Mouse (Mus musculus): ENCODE data around the gene Otulin.

The Otulin gene

DNA sequence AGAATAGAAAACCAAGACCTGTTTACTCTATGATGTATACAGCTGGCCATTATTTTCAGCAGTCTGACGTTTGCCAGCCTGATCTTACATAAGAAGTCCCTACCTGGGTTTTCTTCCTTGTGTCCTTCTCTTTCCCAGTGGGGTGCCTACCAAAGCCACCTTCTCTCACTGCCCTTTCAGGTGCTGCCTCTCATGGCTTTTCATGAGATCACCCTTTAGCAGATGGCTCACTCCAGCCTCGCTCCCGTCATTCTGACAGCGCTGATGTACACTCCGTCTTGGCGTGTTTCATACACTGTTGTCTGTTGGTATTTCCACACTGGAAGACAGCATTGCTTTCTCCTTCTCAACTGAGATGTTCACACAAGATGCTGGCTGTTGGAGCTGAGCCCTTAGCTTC is 46.9 kb downstream of the Otulin start:
- no peak for TF ChIP-seq GATA4 (IDR thresholded peaks at IDR 0.05; ENCODE audit: insufficient replicate concordance, low read length)

DNA sequence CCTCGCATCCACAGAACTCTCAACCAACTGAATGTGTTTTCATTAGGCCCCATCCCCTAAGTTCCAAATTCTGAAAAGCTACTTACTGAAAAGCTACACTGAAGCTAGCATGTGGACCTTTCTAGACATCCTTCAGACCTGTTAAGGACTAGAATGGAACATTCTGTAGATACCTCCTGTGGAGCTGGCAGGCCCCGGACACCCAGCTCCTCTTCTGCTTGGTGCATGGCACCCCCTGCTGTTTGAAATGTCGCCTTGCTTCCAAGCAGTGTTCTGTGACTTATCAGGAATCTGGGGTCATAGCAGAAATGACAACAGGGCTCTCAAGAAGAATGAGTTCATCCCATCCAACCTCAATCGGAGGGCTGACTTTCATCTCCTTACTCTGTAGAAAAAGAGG is 47.5 kb downstream of the Otulin start:
- TF ChIP-seq GATA4 (IDR thresholded peaks at IDR 0.05; ENCODE audit: insufficient replicate concordance, low read length) = no peak

DNA sequence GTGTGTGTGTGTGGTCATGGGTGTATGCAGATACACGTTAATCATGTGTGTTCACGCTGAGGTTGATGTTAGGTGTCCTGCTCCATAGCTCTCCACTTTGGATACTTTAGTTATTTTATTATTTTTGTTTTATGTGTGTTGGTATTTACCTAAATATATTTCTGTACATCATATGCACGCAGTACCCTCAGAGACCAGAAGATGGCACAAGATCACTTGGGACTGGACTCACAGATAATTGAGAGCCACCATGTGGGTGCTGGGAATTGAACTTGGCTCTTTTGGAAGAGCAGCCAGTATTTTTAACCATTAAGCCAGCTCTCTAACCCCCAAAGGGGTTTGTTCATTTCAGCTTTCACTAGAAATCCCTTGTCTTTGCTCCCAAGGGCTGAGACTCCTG is 48.1 kb downstream of the Otulin start:
- TF ChIP-seq GATA4 (IDR thresholded peaks at IDR 0.05; ENCODE audit: insufficient replicate concordance, low read length) = no peak

DNA sequence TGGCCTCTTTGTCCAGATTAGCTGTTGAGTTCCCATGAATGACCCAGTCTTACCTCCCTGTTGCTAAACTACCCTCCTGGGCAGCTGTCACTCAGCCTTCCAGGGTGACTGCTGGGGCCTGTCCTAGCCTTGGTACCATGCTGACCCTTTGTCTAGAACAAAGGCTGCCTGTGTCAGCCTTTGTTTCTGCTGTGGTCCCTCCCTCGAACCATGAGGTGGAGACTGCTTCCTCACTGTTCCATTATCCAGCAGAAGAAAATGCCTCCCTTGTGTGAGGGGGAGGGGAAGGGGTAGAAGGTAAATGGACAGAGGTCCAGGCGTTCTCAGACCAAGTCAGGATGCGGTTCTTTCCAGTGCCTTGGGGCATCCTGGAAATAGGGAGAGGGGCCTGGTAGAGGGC is 48.9 kb downstream of the Otulin start:
- no peak for TF ChIP-seq GATA4 (IDR thresholded peaks at IDR 0.05; ENCODE audit: insufficient replicate concordance, low read length)

DNA sequence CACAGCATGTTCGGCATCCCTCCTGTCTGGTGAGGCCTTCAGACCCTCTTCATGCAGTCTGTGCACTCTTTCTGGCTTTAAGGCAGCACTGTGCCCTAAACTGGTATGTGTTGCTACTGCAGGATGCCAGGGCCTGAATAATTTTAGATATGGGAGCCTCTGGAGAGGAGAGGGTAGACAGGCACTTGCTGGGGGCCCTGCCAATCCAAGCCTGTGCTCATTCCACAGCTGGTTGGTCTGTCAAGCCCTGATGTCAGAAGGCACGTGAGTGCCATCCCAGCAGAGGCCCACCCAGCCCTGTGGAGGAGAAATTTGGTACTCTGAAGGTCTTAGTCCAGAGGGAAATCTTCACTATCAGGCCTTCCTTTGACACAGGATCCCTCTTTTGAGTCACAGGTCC is 49.7 kb downstream of the Otulin start:
- no peak for TF ChIP-seq GATA4 (IDR thresholded peaks at IDR 0.05; ENCODE audit: insufficient replicate concordance, low read length)

DNA sequence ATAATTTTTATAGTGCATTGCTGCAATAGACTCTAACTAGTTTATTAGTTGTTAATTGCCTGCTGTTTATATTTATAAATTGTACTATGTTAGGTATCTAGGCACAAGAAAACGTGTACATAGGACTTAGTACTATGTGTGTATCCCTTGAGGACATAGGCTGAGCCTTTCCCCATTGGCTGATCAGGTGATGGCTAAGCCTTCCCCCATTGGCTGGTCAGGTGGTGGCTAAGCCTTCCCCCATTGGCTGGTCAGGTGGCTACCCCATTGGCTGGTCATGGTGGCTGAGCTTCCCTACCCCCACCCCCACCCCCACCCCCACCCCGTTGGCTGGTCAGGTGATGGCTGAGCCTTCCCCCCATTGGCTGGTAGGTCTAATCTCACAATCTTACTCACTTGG is 50.6 kb downstream of the Otulin start:
- no peak for TF ChIP-seq GATA4 (IDR thresholded peaks at IDR 0.05; ENCODE audit: insufficient replicate concordance, low read length)

DNA sequence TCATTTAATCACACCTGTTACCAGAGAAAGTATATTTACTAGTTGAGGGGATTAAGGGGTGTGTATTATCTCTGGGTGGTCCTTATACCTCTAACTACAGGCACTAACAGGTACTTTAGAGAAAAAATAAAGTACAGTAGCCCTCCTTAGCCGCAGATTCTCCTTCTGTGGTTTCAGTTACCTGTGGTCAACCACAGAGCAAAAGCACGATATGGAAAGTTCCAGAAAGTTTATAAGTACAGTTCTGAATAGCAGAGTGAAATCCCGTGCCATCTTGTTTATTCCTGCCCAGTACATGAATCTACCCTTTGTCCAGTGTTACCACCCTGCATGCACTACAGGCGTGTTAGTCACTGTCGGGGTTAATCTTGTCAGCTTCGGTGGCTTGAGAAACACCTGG is 51.6 kb downstream of the Otulin start:
- no peak for TF ChIP-seq GATA4 (IDR thresholded peaks at IDR 0.05; ENCODE audit: insufficient replicate concordance, low read length)

DNA sequence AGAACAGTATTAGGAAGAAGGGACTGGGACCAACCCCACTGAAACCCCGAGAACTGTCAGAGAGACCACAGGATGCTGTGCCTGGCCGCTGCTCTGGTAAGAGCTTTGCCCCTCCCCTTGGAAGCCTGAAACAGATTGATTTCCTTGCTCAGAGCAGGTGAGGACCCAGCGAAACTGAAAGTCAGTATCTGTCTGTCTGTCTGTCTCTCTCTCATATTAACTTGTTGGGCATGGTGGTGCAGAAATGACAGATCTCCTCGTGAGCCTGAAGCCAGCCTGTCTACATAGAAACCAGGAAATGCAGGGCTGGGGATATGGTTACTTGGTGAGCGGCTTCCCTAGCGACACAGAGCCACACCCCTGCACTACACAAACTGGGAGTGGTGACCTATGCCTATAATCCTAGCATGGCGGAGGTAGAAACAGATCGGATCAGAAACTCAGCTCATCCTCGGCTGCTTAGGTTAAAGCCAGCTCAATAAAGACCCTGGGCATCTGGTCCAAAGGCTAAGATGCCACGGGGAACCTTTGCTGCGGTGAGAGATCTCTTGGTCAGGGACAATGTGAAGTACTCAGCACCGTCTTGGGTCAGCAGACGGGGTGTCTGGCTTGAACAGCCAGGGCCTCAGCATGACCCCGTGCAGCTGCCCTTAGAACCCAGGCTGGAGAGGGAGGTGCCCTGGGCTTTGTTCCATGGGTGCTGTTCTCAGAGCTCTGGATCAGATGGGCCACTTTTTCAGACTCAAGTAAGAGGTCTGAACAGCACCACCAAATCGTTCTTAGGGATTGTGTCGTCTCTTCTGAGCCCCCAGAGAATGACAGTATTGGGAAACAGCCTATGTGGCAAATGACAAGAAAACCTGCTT is 52.3 kb downstream of the Otulin start:
- TF ChIP-seq GATA4 (IDR thresholded peaks at IDR 0.05; ENCODE audit: insufficient replicate concordance, low read length) = no peak

DNA sequence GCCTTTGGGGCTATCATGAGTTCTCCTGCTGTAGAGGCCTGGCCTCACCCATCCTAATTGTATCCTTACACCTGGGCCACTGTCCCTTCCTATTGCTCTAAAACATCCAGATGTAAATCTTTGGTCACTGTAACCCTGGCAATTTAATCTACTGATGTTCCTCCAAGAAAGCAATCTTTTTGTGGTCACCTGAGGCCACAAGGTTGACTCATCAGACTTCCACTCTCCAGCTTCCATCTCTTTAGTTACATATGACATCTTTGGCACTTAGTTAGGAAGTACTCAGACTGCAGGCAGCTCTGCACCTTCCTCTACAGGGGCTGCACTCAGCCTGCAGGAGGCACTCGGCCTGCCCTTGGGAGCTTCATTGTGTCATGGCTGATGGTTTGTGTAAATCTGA is 53.6 kb downstream of the Otulin start:
- no peak for TF ChIP-seq GATA4 (IDR thresholded peaks at IDR 0.05; ENCODE audit: insufficient replicate concordance, low read length)

DNA sequence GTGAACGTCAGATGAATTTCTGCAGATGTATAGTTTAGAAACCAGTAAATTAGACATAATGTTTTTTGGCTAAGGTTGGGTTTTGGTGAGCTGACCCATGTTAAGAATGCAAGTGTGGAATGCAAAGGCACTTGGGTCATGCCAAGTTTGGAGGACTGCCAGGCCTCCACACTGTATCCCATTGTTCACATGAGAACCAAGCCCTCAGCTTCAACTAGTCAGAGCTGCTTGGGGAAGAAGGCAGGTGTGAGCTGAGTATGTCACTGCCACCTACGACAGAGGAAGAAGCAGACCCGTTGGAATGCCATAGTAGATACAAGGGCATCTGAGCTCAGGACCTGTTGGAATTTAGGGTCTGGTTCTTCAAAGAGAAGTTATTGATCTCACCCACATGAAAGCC is 54.6 kb downstream of the Otulin start:
- no peak for TF ChIP-seq GATA4 (IDR thresholded peaks at IDR 0.05; ENCODE audit: insufficient replicate concordance, low read length)

DNA sequence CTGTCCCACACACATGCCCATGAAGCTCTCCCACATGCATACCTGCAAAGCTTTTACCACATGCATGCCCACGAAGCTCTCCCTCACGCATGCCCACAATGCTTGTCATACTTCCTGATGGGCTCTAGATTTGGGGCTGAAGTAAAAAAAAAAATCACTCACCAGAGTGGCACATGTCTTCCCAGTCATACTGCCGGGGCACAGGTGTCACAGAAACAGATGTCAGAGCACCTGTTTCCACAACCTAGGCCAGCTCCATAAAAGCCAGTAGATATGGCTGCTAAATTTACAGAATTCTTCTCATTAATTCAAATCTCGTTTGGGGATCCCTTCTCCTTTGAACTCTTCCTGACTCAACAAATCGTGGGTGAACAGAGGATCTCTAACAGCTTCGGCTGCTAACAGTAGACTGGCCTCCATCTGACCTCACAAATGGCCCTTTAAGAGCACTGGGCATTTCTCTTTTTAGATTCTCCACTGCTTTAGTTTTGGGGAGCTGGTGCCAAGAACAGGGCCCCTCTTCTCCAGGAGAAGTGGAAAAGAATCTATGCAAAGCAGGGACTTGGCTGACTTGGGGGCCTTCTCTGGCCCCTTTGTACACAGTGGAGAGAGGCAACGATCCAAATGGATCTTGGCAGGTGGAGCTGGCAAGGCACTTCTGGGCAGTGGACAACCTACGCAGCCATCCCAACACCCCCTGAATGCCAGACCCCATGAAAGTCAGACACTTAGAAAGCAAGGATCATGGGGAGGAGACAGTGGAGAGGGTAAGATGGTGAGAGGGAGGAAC is 55.3 kb downstream of the Otulin start:
- TF ChIP-seq GATA4 (IDR thresholded peaks at IDR 0.05; ENCODE audit: insufficient replicate concordance, low read length) = no peak

DNA sequence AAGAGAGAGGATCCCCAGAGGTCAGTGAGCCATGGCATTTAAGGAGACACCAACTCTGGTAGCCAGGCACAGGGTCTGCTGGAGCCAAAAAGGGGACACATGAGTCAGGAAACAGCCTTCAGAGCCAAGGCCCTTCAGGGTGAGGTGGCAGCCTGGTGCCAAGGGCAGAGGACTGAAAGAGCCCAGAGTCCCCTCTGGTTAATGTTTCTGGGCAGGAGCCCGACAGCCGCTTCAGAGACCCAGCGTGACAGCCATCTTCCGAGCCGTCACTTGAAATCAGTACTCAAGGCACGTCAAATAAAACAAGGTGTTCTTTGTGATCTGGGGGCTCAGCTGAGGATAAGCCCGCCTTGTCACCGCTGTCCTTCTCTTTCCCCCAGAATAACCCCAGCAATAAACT is 59.3 kb downstream of the Otulin start:
- no peak for TF ChIP-seq GATA4 (IDR thresholded peaks at IDR 0.05; ENCODE audit: insufficient replicate concordance, low read length)

DNA sequence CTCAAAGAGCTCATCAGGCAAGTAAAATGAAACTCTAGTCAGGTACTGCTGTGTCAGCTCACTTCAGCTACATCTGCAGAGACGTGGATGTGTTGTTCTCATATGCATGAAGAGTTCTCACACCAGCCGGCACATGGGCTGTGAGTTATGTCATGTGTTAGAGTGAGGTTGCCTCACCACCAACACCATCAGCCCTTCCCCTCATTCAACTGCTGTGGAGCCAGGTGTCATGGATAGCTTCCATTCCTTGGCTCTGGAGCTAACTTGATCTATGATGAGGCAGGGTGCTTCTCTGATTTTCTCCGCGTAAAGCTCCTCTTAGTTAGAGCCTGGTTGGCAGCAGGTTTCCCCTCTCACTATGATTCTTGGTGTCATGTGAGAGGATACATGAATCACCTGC is 60.1 kb downstream of the Otulin start:
- no peak for TF ChIP-seq GATA4 (IDR thresholded peaks at IDR 0.05; ENCODE audit: insufficient replicate concordance, low read length)

DNA sequence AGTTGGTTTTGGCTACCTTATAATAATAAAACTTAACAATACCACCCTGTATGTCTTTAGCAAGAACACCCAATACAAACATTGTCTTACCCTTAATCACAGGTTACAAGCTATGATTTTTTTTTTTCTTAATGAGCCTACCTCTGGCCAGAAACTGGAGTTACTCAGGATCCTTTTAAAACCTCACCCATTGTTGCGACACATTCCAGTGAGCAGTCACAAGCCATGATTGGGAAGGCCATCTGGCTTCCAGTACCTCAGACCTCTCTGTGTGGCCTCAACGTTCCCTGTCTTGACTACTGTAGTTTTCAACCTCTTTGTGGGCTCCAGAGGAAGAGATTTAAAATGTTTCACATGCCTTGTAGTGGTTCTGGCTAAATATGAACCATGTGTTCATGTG is 60.6 kb downstream of the Otulin start:
- no peak for TF ChIP-seq GATA4 (IDR thresholded peaks at IDR 0.05; ENCODE audit: insufficient replicate concordance, low read length)

DNA sequence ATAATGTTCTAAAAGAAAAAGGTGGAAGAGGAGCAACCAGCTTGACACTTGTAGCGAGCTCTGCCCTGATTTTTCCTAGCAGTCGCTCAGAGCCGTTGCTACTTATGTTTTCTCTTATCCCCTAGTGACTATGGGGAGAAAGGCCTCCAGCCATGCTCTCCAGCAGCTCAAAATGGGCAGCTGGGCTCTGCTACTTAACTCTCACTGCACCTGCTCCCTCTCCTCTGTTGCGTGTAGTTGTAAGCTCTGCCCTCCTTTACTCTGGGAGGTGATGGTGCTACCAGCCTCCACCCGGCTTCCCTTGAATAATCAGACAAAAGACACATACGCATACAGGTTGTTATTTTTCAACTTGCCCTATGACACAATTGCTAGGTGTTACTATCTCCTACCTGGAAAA is 62.1 kb downstream of the Otulin start:
- no peak for TF ChIP-seq GATA4 (IDR thresholded peaks at IDR 0.05; ENCODE audit: insufficient replicate concordance, low read length)

DNA sequence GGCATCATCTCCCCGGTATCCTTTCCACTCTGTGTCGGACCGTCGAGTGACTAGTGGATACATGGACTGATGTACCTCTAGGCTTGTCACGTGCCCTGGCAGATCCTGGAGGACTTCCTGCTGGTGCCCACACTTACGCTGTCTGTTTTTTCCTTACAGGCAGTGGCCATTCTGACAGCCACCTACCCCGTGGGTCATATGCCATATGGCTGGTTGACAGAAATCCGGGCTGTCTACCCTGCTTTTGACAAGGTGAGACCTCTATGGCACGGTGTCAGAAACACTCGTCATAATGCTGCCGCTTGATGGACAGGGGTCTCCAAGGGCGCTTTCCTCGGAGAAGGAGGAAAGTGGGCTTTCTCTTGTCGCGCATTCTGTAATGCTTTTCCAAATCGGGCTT is 63.1 kb downstream of the Otulin start:
- TF ChIP-seq GATA4 (IDR thresholded peaks at IDR 0.05; ENCODE audit: insufficient replicate concordance, low read length) = no peak

All from liver, adult (tissue).